Mouse (Mus musculus) small intestine, adult 2 months (tissue): ENCODE data around the gene Cpxm1.

Experiments used
- CTCF ChIP-seq: fragments of 200-500 bp; IDR thresholded peaks from 2 replicates; pipeline ENCODE4 v1.5.1; 2012; ENCODE audit warnings: low read depth, mild to moderate bottlenecking, control low read depth, inconsistent platforms, low read length, moderate library complexity, mixed read lengths; ENCODE audit not compliant: insufficient replicate concordance, insufficient read length; ENCODE audit errors: extremely low read depth
- POLR2A ChIP-seq: fragments of 200-500 bp; IDR thresholded peaks from 2 replicates; pipeline ENCODE4 v1.6.1; 2012; ENCODE audit warnings: low read depth, mild to moderate bottlenecking, control low read depth, inconsistent platforms, low read length, moderate library complexity

GRCm38 (mm10) chr2:130397186-130397985 is at the start of gene Cpxm1:
- no peak for TF ChIP-seq CTCF
- no peak for TF ChIP-seq POLR2A
